Mouse (Mus musculus): Measurements from ENCODE around the gene Cyb5rl.

Cyb5rl gene

GRCm38 (mm10) chr4:107066252-107067124 lies at the start of gene Cyb5rl, which contains the start of gene Mrpl37:
Cyb5rl (plus strand) TSS chr4:107066988.
Mrpl37 (minus strand) TSS chr4:107066868.
- peak; percentile 97 to 98 for DNase-seq (ENCODE audit: low spot score in 2 of 2)

- no peak for DNase-seq (ENCODE audit: low spot score in 2 of 2)
Measured at GRCm38 (mm10) chr4:107017257-107017656, 49.5 kb upstream of the Cyb5rl start.

DNA sequence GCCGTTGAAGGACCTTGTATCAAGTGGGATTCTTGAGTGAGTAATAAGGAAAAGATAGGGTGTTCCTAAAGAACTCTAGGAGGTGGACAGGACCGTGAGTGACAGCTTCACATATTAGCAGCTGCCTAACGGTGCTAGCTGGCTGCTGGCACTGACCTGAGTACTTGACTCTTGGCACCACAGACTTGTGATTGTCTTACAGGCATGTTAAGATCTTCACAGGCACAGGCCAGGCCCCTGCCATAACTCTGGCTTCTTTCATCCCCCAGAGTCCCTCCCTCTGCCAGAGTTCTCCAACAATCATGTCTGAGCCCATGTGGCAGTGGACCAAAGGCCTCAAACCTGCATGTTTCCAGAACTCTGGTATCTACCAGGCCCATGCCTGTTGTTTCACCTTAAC lies 48.3 kb upstream of the Cyb5rl start:
- peak; percentile 37 to 48 for DNase-seq (ENCODE audit: low spot score in 2 of 2)

DNA sequence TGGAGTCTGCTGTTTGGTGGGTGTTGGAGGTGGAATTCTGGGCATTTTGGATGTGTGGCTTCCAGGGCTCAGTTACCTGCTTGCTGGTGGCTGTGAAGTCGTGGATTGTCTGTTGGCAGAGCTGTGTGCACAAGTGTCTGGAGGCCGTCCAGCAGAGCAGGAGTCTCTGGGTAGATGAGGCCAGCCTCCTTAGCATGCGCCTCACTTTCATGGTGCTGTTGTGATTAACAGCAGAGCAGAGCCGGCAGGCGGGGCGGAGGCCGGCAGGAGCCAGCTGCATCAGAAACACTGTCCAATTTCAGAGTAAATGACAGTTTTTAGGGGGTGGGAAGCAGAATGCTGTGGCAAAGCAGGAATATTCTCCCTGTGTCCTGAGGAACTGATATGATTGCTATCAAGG lies 47.8 kb upstream of the Cyb5rl start:
- DNase-seq (ENCODE audit: low spot score in 2 of 2), result no peak

DNA sequence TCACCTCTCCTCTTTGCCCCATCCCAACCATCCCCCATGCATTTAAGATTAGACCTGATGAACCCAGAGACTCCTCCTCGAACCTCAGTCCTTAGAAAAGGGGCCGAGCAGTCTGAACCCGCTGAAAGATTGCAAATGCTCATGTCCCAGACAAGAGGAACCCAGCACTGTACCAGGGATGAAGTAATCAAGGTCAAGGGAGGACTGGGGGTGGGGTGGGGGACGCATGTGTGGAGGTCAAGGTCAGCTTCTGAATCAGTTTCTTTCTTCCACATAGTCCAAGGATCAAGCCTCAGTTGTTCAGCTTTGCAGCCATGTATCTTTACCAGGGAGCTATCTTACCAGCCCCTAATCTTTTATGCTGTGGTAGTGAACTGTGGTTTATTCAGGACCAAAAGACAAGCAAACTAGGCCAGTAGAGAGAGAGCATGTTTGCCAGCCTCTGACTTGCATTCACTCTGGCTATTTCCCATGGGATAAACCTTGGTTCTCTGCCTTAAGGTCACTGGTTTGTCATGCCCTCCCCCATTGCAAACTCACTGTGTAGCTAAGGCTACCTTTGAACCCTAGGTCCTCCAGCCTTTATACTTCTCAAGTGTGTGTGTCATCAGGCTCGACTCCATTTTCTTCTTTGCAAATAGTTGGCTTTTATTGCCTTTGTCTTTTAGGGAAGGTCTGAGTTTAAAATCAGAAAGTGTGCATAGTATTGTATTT lies 46.3 kb upstream of the Cyb5rl start:
- no peak for DNase-seq (ENCODE audit: low spot score in 2 of 2)

- no peak for DNase-seq (ENCODE audit: low spot score in 2 of 2)
Measured at GRCm38 (mm10) chr4:107021464-107021863, 45.3 kb upstream of the Cyb5rl start.

- no peak for DNase-seq (ENCODE audit: low spot score in 2 of 2)
Measured at GRCm38 (mm10) chr4:107024899-107025298, 41.9 kb upstream of the Cyb5rl start.

DNA sequence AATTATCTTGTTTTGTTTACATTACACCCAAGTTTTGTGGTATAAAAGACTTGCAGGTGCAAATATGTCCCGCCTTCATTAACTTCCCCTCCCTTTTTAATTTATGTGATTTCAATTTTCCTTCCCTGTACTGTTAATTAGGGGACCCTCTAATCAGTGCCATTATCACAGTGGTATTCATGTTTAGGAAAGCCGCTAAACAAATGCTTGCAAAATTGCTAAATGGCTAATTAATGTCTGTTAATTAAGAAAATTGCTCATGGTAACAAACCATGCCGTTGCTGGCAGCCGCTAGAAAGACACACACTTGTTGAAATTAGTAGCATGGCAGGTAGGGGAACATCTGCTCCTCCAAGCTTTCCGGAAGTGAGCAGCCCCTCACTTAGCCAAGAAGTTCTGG lies 41.4 kb upstream of the Cyb5rl start:
- no peak for DNase-seq (ENCODE audit: low spot score in 2 of 2)

GRCm38 (mm10) chr4:107026451-107026850 lies 40.3 kb upstream of the Cyb5rl start:
- no peak for DNase-seq (ENCODE audit: low spot score in 2 of 2)

GRCm38 (mm10) chr4:107035689-107036088 lies 31.1 kb upstream of the Cyb5rl start:
- no peak for DNase-seq (ENCODE audit: low spot score in 2 of 2)

DNA sequence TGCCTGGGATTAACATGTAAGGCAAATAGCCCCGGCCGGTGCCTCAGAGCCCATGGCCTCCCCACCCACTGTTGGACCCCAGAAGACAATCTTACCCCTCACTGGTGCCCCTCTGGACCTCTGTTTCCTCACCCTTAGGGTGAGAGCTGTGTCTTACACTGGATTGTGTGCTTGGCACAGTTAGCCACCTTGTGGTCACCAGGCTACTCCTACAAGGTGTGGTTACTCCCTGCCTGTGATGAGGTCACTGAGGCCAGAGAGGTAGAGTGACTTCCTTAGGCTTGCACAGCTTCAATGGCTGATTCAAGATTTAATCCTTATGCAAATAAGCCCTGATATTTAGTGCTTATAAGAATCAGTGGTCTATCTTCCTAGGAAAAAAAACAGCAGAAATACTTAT lies 29.8 kb upstream of the Cyb5rl start:
- no peak for DNase-seq (ENCODE audit: low spot score in 2 of 2)

GRCm38 (mm10) chr4:107038303-107038702 lies 28.5 kb upstream of the Cyb5rl start:
- DNase-seq (ENCODE audit: low spot score in 2 of 2), result no peak

DNA sequence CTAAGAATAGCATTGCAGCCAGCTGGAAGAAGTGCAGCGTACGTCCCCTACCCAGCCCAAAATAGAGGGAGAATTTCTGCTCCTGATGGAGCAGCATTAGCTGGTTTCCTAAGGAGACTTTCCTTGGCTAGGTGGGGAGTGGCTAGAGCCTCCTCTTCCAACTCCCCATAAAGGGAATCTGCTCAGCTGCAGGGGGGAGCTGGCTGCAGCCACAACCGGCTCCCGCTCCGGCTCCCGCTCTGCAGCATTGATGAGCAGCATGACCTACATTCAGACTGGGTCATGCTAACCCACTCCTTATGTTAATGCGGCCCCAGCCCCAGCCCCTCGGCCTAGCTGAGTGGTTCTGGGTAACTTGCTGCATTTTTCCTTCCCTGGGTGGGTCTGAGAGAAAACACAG lies 27.5 kb upstream of the Cyb5rl start:
- no peak for DNase-seq (ENCODE audit: low spot score in 2 of 2)

GRCm38 (mm10) chr4:107042304-107042703 lies 24.5 kb upstream of the Cyb5rl start:
- DNase-seq (ENCODE audit: low spot score in 2 of 2), result no peak

DNA sequence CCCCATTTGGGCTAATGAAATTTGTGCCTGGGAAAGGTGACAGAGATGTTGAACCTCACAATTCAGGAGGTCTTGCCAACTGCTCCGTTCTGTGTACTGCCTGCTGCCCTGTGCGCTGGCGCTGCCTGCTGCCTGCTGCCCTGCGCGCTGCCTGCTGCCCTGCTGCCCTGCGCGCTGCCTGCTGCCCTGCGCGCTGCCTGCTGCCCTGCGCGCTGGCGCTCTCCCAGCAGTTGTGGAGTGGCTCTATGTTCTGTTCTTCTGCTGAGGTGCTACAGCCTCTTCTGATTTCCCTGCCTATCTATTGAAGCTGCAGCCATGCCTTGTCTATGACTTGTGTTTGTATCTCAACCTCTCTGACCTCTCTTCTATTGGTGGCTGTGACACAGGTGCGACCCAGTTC lies 21.6 kb upstream of the Cyb5rl start:
- no peak for DNase-seq (ENCODE audit: low spot score in 2 of 2)

GRCm38 (mm10) chr4:107047806-107048205 lies 19.0 kb upstream of the Cyb5rl start:
- DNase-seq (ENCODE audit: low spot score in 2 of 2), result no peak

GRCm38 (mm10) chr4:107048568-107049162 lies 18.1 kb upstream of the Cyb5rl start:
- DNase-seq (ENCODE audit: low spot score in 2 of 2), result peak; percentile 36 to 51

DNA sequence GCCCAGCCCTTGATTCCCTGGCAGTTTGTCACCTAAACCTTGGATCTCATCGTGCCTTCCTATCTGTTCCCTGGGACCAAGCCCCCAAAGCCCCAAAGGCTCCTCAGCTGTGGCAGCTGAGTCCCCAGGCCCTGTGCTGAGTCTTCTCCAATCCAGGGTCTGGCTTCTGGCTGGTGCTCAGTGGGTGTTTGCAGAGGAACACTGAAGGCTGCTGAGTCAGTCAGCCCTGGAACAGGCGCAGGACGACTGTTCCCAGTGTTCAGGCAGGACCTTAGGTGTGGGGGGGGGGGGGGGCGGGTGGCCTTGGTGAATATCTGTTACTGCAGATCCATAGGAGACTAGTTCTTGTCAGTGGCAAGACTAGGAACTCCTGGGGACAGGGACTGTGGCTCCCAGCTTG lies 14.9 kb upstream of the Cyb5rl start:
- DNase-seq (ENCODE audit: low spot score in 2 of 2), result no peak

DNA sequence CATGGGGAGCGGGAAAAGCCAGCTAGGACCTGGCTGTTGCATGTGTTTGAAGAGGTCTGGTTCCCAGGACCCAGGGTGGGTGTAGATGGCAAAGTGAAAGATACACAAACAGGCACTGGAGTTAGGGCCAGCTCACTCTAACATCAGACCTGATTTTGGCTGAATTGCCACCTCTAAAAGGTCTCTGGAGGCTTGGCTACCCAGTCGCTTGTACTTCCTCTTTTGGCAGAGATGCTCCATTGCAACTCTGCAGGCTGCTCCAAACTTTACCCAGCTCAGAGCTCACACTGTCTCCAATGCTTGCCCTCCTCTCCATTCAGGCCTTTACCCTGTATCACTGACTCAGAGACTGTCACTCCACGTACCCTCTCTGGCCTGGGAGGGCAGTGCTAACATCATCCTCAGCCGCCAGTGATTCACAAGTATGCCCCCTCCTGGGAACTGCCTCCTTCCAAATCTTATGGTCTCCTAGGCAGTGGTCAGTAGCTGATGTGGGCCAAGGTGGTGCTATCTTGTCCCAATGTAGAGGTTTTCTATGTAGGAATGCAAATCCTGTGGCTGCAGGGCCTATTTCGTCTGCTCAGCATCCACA lies 13.7 kb upstream of the Cyb5rl start:
- no peak for DNase-seq (ENCODE audit: low spot score in 2 of 2)

GRCm38 (mm10) chr4:107056088-107056487 lies 10.7 kb upstream of the Cyb5rl start:
- no peak for DNase-seq (ENCODE audit: low spot score in 2 of 2)

- DNase-seq (ENCODE audit: low spot score in 2 of 2), result no peak
Measured at GRCm38 (mm10) chr4:107058346-107058745, 8.4 kb upstream of the Cyb5rl start.

GRCm38 (mm10) chr4:107058781-107059180 lies 8.0 kb upstream of the Cyb5rl start:
- DNase-seq (ENCODE audit: low spot score in 2 of 2), result no peak
